Mouse (Mus musculus) lung, embryonic 14.5 days (tissue): ENCODE results near the gene Ctse. TPM values are rescaled to one million over a fixed set of nuclear protein-coding genes. Genes with fewer than 3 reads are reported as not detected.

Experiments
- ATAC-seq: fragments of 200-750 bp; cut with Nextera tagmentation; 2 replicates; pipeline ENCODE4 v1.8.0; 2017; ENCODE audit warnings: mild to moderate bottlenecking, moderate TSS enrichment, moderate library complexity; ENCODE audit not compliant: insufficient read depth
- DNase-seq: peaks from one replicate; pipeline ENCODE4 v3.0.0-alpha.2; 2015
- H3K27ac ChIP-seq: fragments of 300-500 bp; sonication (generic); 2 replicates; pipeline ENCODE4 v1.5.1; 2014; ENCODE audit warnings: low read depth, mild to moderate bottlenecking, moderate library complexity
- H3K27me3 ChIP-seq: fragments of 300-500 bp; sonication (generic); 2 replicates; pipeline ENCODE4 v1.6.1; 2014; ENCODE audit warnings: low read length, control low read depth; ENCODE audit not compliant: insufficient read depth
- H3K36me3 ChIP-seq: fragments of 300-500 bp; sonication (generic); 2 replicates; pipeline ENCODE4 v1.6.1; 2014; ENCODE audit warnings: control low read depth; ENCODE audit not compliant: insufficient read depth
- H3K4me1 ChIP-seq: fragments of 300-500 bp; sonication (generic); 2 replicates; pipeline ENCODE4 v1.6.1; 2014; ENCODE audit warnings: antibody characterized with exemption, control low read depth; ENCODE audit not compliant: insufficient read depth
- H3K4me2 ChIP-seq: fragments of 300-500 bp; sonication (generic); 2 replicates; pipeline ENCODE4 v1.6.1; 2014; ENCODE audit warnings: mild to moderate bottlenecking
- H3K4me3 ChIP-seq: fragments of 300-500 bp; sonication (generic); 2 replicates; pipeline ENCODE4 v1.5.1; 2014; ENCODE audit warnings: low read depth, low read length
- H3K9ac ChIP-seq: fragments of 300-500 bp; sonication (generic); 2 replicates; pipeline ENCODE4 v1.6.1; 2014
- H3K9me3 ChIP-seq: fragments of 300-500 bp; sonication (generic); 2 replicates; pipeline ENCODE4 v1.6.1; 2016; ENCODE audit warnings: low read depth, low read length, control low read depth
- CTCF ChIP-seq: IDR thresholded peaks from 2 replicates; pipeline ENCODE4 v1.5.1; 2016; ENCODE audit warnings: antibody characterized with exemption, low read depth
- WGBS: fragments of 180-500 bp; shearing (Covaris S2); extraction: QIAGEN DNeasy Blood & Tissue Kit; methylation state at CpG from one replicate; pipeline ENCODE4 v1.1.7; 2014; 5-methylcytosine and 5-hydroxymethylcytosine counted together
- polyA plus RNA-seq: library from polyadenylated mRNA; unstranded; fragments of >200 nt; fragmentation: Nextera tagmentation; extraction: Ambion mirVana; gene quantifications from 2 replicates; pipeline ENCODE4 v1.2.1, GENCODE M21; 2014

Gene Ctse
- polyA plus RNA-seq, 1 experiment from 2014 or later = 0.78 TPM

GRCm38 (mm10) chr1:131634495-131634894 is 3.6 kb upstream of the Ctse start:
- Histone ChIP-seq H3K9ac (no peak overlapping the region), H3K4me3 (no peak overlapping the region), H3K4me2 (no peak overlapping the region), H3K27me3 (no peaks in the 10 kb centered on the region), H3K27ac (no peak overlapping the region), H3K36me3 (no peaks in the 10 kb centered on the region), H3K9me3 (no peaks in the 10 kb centered on the region), H3K4me1 (no peaks in the 10 kb centered on the region)
- no peak for DNase-seq
- ATAC-seq = no peak
- TF ChIP-seq CTCF = no peak

DNA sequence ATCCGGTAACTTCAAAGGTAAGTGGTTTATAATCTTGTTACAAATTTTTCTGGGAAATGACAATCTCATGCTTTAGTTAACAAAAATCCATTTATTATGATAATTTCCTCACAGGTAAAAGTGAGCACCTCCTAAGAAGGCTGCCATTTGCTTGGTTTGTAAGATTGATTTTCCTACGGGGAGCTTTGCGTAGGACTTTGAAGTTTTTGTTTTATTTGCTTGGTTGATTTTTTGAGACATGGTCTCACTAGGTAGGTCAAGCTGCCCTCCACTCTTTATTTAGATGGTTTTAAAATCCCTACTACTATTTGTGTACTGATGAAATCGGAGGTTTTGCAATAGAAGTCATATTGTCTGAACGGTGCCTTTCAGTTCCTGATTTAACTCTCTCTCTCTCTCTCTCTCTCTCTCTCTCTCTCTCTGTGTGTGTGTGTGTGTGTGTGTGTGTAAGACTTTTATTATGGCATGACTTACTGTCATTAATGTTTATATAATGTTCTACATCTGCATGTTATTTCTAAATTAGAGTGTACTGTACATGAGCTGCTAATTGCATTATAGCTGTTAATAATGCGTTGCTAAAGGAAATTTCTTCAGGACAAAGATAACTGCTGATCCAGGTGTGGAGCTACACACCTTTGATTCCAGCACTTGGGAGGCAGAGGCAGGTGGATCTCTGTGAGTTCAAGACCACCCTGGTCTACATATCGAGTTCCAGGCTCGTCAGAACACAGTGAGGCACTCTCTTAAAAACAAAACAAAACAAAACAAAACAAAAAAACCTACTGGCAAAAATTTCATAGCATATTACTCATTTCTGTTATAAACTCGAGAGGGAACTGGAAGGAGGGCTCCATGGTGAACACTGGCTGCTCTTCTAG is 675 bp downstream of the Ctse start:
- ATAC-seq (no peak), DNase-seq (no peak)
- H3K36me3 ChIP-seq = no peaks in the 10 kb centered on the region
- no peaks in the 10 kb centered on the region for H3K4me1 ChIP-seq
- no peak overlapping the region for H3K4me2 ChIP-seq
- no peaks in the 10 kb centered on the region for H3K9me3 ChIP-seq
- no peak for TF ChIP-seq CTCF
- no peak overlapping the region; the same call in 1 of the 2 replicates for H3K4me3 ChIP-seq
- H3K9ac ChIP-seq = no peak overlapping the region
- WGBS = 71% methylated on average over 9 of the region's 9 CpGs
- H3K27me3 ChIP-seq = no peaks in the 10 kb centered on the region
- no peak overlapping the region for H3K27ac ChIP-seq

- no peak for DNase-seq
- TF ChIP-seq CTCF = no peak
Observed at GRCm38 (mm10) chr1:131640062-131640461, 2.0 kb downstream of the Ctse start.

DNA sequence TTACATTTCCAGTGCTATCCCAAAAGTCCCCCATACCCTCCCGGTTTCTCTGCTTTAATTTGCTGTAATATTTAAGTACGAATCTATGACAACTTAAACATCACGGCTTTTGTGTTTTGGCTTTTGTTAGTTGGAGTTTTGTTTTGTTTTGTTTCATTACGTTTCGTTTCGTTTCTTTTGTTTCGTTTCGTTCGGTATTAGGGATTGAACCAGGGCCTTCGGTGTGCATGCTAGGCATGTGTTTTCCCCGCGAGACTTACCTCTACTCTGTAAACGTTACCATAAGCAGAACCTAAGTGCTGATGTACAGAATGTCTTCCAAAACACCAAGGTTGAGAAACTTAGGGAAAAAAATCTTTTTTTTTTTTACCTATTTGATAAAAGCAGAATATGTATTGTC is 3.5 kb downstream of the Ctse start:
- H3K27me3 ChIP-seq = no peaks in the 10 kb centered on the region
- no peaks in the 10 kb centered on the region for H3K4me1 ChIP-seq
- WGBS = 90% methylated on average over 13 of the region's 13 CpGs
- no peak overlapping the region for H3K27ac ChIP-seq
- ATAC-seq (no peak), DNase-seq (no peak)
- no peak overlapping the region for H3K4me3 ChIP-seq
- no peak overlapping the region for H3K9ac ChIP-seq
- no peak overlapping the region for H3K4me2 ChIP-seq
- H3K9me3 ChIP-seq = no peaks in the 10 kb centered on the region
- no peak for TF ChIP-seq CTCF
- H3K36me3 ChIP-seq = no peaks in the 10 kb centered on the region

More at GRCm38 (mm10) chr1:131640062-131640461, 2.0 kb downstream of the Ctse start:
- Histone ChIP-seq H3K4me2 (no peak overlapping the region), H3K27me3 (no peaks in the 10 kb centered on the region), H3K9ac (no peak overlapping the region), H3K9me3 (no peaks in the 10 kb centered on the region), H3K4me3 (no peak overlapping the region), H3K27ac (no peak overlapping the region), H3K36me3 (no peaks in the 10 kb centered on the region), H3K4me1 (no peaks in the 10 kb centered on the region)
- ATAC-seq = no peak
- WGBS = 69% methylated on average over 4 of the region's 4 CpGs

DNA sequence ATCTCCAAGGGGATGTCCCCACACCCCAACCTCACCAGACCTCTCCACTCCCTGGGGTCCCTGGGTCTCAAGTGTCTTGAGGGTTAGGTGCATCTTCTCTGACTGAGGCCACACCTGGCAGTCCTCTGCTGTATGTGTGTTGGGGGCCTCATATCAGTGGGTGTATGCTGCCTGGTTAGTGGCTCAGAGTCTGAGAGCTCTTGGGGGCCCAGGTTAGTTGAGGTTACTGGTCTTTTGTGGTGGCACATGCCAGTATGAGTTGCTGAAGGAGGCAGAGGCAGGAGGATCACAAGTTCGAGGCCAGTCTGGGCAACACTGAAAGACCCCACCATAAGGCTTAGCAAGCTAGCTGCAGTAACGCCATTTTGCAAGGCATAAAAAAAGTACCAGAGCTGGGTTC is 4.1 kb downstream of the Ctse start:
- WGBS = 91% methylated on average over 2 of the region's 2 CpGs
- ATAC-seq = no peak
- Histone ChIP-seq H3K9me3 (no peaks in the 10 kb centered on the region), H3K27ac (no peak overlapping the region), H3K27me3 (no peaks in the 10 kb centered on the region), H3K36me3 (no peaks in the 10 kb centered on the region), H3K4me2 (no peak overlapping the region), H3K4me3 (no peak overlapping the region), H3K4me1 (no peaks in the 10 kb centered on the region), H3K9ac (no peak overlapping the region)
- TF ChIP-seq CTCF = no peak
- no peak for DNase-seq

- DNase-seq (no peak), ATAC-seq (no peak)
- no peaks in the 10 kb centered on the region for H3K9me3 ChIP-seq
- 69% methylated on average over 12 of the region's 12 CpGs for WGBS
- H3K4me2 ChIP-seq = no peak overlapping the region
- no peaks in the 10 kb centered on the region for H3K4me1 ChIP-seq
- no peaks in the 10 kb centered on the region for H3K36me3 ChIP-seq
- no peak overlapping the region for H3K9ac ChIP-seq
- H3K27me3 ChIP-seq = no peaks in the 10 kb centered on the region
- TF ChIP-seq CTCF = no peak
- H3K27ac ChIP-seq = no peak overlapping the region
- no peak overlapping the region for H3K4me3 ChIP-seq
Observed at GRCm38 (mm10) chr1:131652670-131653443, 14.8 kb downstream of the Ctse start.

DNA sequence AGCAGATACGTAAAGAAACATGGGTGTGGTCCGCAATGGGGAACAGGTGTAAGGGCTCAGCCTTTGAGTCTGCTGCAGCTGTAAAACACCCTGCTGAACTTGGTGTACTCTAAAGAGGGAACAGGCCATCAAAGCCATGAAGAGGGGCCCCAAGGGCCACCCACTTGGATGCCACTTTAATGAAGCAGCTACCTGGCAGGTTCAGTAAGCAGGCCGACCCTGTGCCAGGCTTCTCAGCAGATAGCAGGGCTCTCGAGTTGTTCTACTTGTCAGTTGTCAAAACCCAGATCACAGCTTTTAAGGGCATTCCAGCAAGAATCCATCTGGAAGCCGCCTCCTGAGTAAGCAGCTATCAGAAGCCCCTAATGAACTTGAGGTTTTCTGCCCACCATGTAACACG is 17.5 kb downstream of the Ctse start:
- Histone ChIP-seq H3K9ac (no peak overlapping the region), H3K36me3 (no peaks in the 10 kb centered on the region), H3K4me1 (no peaks in the 10 kb centered on the region), H3K27ac (no peak overlapping the region), H3K4me3 (no peak overlapping the region), H3K4me2 (no peak overlapping the region), H3K27me3 (no peaks in the 10 kb centered on the region), H3K9me3 (no peaks in the 10 kb centered on the region)
- DNase-seq (no peak), ATAC-seq (no peak)
- WGBS = 61% methylated on average over 6 of the region's 6 CpGs
- TF ChIP-seq CTCF = no peak
